Mouse (Mus musculus) central nervous system, embryonic 11.5 days (tissue): Measurements from ENCODE around the gene Slc22a15. TPM values are rescaled to one million over a fixed set of nuclear protein-coding genes. Genes with fewer than 3 reads are reported as not detected.

Experiments used
- polyA plus RNA-seq: library from polyadenylated mRNA; depleted of rRNA; stranded (reverse); fragments of >200 nt; gene quantifications from 2 replicates; pipeline ENCODE4 v1.2.3, GENCODE M21; 2012; rRNA removed

Gene Slc22a15
- 9.4 and 11.3 TPM in 2 replicates for polyA plus RNA-seq

DNA sequence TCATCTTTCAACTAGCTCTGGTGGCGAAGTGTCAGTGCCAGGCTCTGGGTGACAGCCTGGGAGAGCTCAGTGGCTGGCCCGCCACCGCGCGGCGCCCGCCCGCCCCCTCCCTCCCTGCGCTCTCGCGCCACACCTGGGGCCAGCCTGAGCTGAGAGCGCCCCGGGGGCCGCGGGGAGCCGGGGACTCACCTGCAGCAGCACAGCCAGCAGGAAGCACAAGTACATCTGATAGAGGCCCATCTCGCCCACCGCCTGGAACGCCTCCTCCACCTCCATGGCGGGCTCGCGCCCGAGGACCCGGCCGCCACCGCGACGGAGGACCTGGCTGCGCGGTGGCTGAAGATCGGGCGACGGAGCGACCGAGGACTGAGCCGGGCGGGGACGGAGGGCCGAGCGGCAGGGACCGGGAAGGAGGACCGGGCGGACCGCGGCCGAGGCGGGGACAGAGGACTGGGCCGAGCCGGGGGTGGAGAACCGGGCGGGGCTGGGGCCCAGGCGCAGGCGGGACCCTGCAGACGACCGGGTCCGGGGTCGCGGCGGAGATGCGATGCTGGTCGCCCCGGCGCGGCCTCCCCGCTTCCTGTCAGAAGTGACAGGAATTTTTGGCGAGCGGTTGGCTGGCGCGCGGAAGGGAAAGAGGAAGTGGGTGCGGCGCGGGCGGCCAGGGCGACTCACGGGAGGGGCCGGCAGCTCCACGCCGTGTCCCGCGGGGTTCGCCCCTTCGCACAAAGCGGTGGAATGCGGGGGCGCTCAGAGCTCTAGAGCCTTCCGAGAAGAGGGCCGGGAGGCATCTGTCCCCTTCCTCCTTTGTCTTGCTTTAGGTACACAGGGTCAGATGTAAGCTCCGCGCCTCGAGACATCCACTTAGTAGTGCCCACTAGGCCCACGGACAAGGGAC, at the start of gene Slc22a15:
TSS of gene Slc22a15 (minus strand) at position 611 of the 898 bp plus-strand sequence.

GRCm38 (mm10) chr3:101848816-101849215, 75.4 kb downstream of the Slc22a15 start, which contains the start of gene Mab21l3:
Gene Mab21l3, minus strand, starts transcription at chr3:101848959.

Other genes starting within 250 kb of the Slc22a15 start
- 0.78 and 1.4 TPM in 2 replicates for gene Mab21l3, start 75.5 kb downstream of the Slc22a15 start, polyA plus RNA-seq
- 48.5 and 64.3 TPM in 2 replicates for gene Nhlh2, start 85.6 kb upstream of the Slc22a15 start, polyA plus RNA-seq
- gene Casq2, start 162.0 kb upstream of the Slc22a15 start, polyA plus RNA-seq: 5.1 and 16.4 TPM in 2 replicates